In the genomic region with DNA sequence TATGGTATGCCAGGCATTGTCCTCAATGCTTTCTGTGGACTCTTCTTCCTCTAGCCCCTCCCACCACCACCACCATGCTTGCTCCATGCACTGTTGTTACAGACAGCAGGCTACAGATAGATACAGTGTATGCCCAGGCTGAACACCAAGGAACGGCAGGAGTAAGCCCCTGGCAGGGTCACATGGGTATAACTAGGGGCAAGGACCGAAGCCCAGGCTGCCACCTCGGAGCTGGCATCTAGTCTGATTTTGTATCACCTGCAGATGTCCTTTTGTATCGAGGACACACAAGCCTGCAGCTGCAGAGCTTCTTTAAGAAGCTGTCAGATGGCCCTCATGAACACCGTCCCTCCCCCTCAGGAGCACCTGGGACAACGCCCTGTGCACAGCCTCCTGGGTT, we compare ENCODE assay signal across 19 mouse cellular contexts. TPM values are rescaled to one million over a fixed set of nuclear protein-coding genes. Genes with fewer than 3 reads are reported as not detected.
DNase-seq lines count a peak whose midpoint lies in the region; ATAC-seq and TF ChIP-seq lines count a peak whose summit lies in the region.
"Had no signal": no experiment of that assay in that cellular context is flagged by ENCODE, and none has a peak within 500 bp of the region (broad histone marks: within the 10 kb centered on the region; RNA-seq: fewer than 3 reads in every experiment).

No protein-coding gene starts in this region.

- no peak for TF ChIP-seq CTCF in midbrain, postnatal 0 days (IDR thresholded peaks at IDR 0.05)
- no peak for TF ChIP-seq CTCF in gastrocnemius, adult 2 months (IDR thresholded peaks at IDR 0.05)

- 79% methylated on average over 6 of the region's 6 CpGs for WGBS in hindbrain, embryonic 10.5 days
- WGBS in hindbrain, embryonic 11.5 days: 75% methylated on average over 6 of the region's 6 CpGs
- 66% methylated on average over 6 of the region's 6 CpGs for WGBS in hindbrain, embryonic 15.5 days
- 65% methylated on average over 6 of the region's 6 CpGs for WGBS in midbrain, postnatal 0 days

- intact Hi-C loops in gastrocnemius, adult 2 months (cut with DNase I): no loop called here

- H3K27me3 ChIP-seq in hindbrain, embryonic 10.5 days (ENCODE audit: insufficient read depth, poor library complexity, severe bottlenecking): no peaks in the 10 kb centered on the region
- no peaks in the 10 kb centered on the region for H3K27me3 ChIP-seq in hindbrain, embryonic 11.5 days (ENCODE audit: control insufficient read depth, insufficient read depth, low read length)
- H3K27me3 ChIP-seq in hindbrain, embryonic 15.5 days: no peaks in the 10 kb centered on the region
- no peaks in the 10 kb centered on the region for H3K27me3 ChIP-seq in midbrain, postnatal 0 days (ENCODE audit: insufficient read depth, low read length)
- H3K27me3 ChIP-seq: embryonic facial prominence, embryonic 13.5 days; heart, embryonic 13.5 days; limb, embryonic 15.5 days; Patski had no signal

- ATAC-seq in hindbrain, embryonic 11.5 days (ENCODE audit: low FRiP score): no peak
- ATAC-seq in hindbrain, embryonic 15.5 days (ENCODE audit: low FRiP score, low read depth): no peak
- no peak for ATAC-seq in midbrain, postnatal 0 days (ENCODE audit: low FRiP score)
- ATAC-seq: activated CD4-positive, CD25-positive, alpha-beta regulatory T cell, adult 4 months; intestine, postnatal 0 days; Patski had no signal

- H3K4me1 ChIP-seq in hindbrain, embryonic 10.5 days (replicated peaks): peaks cover 11% of the 10 kb centered on the region
- no peaks in the 10 kb centered on the region for H3K4me1 ChIP-seq in hindbrain, embryonic 11.5 days (replicated peaks; ENCODE audit: control insufficient read depth, insufficient read depth, low read length)
- peaks cover 11% of the 10 kb centered on the region; the same call in 1 of the 2 replicates for H3K4me1 ChIP-seq in hindbrain, embryonic 15.5 days (replicated peaks)
- H3K4me1 ChIP-seq in midbrain, postnatal 0 days (ENCODE audit: insufficient read depth, low read length): no peaks in the 10 kb centered on the region
- H3K4me1 ChIP-seq: heart, embryonic 13.5 days had no signal

- H3K9ac ChIP-seq in hindbrain, embryonic 11.5 days (ENCODE audit: low read depth, low read length): no peak overlapping the region
- no peak overlapping the region for H3K9ac ChIP-seq in hindbrain, embryonic 15.5 days
- H3K9ac ChIP-seq in midbrain, postnatal 0 days (replicated peaks; ENCODE audit: low read length, poor library complexity, severe bottlenecking): no peak overlapping the region
- H3K9ac ChIP-seq: embryonic facial prominence, embryonic 13.5 days; heart, embryonic 13.5 days; limb, embryonic 15.5 days had no signal

- no peaks in the 10 kb centered on the region for H3K9me3 ChIP-seq in hindbrain, embryonic 10.5 days
- no peaks in the 10 kb centered on the region for H3K9me3 ChIP-seq in hindbrain, embryonic 11.5 days (ENCODE audit: control insufficient read depth, low read length)
- no peaks in the 10 kb centered on the region for H3K9me3 ChIP-seq in hindbrain, embryonic 15.5 days
- H3K9me3 ChIP-seq in midbrain, postnatal 0 days (ENCODE audit: low read length): no peaks in the 10 kb centered on the region
- H3K9me3 ChIP-seq: embryonic facial prominence, embryonic 13.5 days; heart, embryonic 13.5 days; limb, embryonic 15.5 days had no signal

- H3K36me3 ChIP-seq in hindbrain, embryonic 10.5 days: peaks cover 15% of the 10 kb centered on the region
- no peaks in the 10 kb centered on the region; the same call in 1 of the 2 replicates for H3K36me3 ChIP-seq in hindbrain, embryonic 11.5 days (ENCODE audit: control insufficient read depth, insufficient read depth, low read length)
- no peaks in the 10 kb centered on the region for H3K36me3 ChIP-seq in hindbrain, embryonic 15.5 days
- H3K36me3 ChIP-seq in midbrain, postnatal 0 days (ENCODE audit: insufficient read depth, low read length): peaks cover 3% of the 10 kb centered on the region; the same call in 1 of the 2 replicates
- H3K36me3 ChIP-seq: embryonic facial prominence, embryonic 13.5 days; heart, embryonic 13.5 days; limb, embryonic 15.5 days had no signal

- H3K4me3 ChIP-seq in hindbrain, embryonic 10.5 days: no peak overlapping the region
- H3K4me3 ChIP-seq in hindbrain, embryonic 11.5 days (ENCODE audit: low read depth, low read length): no peak overlapping the region
- no peak overlapping the region for H3K4me3 ChIP-seq in hindbrain, embryonic 15.5 days
- H3K4me3 ChIP-seq in midbrain, postnatal 0 days (ENCODE audit: low read depth, low read length): no peak overlapping the region
- H3K4me3 ChIP-seq in gastrocnemius, adult 2 months: no peak overlapping the region
- H3K4me3 ChIP-seq: embryonic facial prominence, embryonic 13.5 days; heart, embryonic 13.5 days; limb, embryonic 15.5 days had no signal

- H3K4me2 ChIP-seq in hindbrain, embryonic 11.5 days (replicated peaks; ENCODE audit: low read depth, low read length): no peak overlapping the region
- no peak overlapping the region for H3K4me2 ChIP-seq in hindbrain, embryonic 15.5 days
- H3K4me2 ChIP-seq in midbrain, postnatal 0 days (ENCODE audit: low read depth, low read length, poor library complexity, severe bottlenecking): no peak overlapping the region
- H3K4me2 ChIP-seq: embryonic facial prominence, embryonic 13.5 days; heart, embryonic 13.5 days; limb, embryonic 15.5 days had no signal

- DNase-seq in hindbrain, embryonic 10.5 days (ENCODE audit: low spot score): no peak
- no peak for DNase-seq in hindbrain, embryonic 11.5 days (ENCODE audit: low spot score)
- no peak for DNase-seq in midbrain, postnatal 0 days (ENCODE audit: low spot score)
- DNase-seq in thymus, postnatal 14 days: peak; percentile 84
- DNase-seq in gastrocnemius, adult 2 months: no peak
- no peak for DNase-seq in lung, postnatal 10 days
- DNase-seq in cerebellum, adult 9-10 months: no peak
- DNase-seq: adrenal gland, postnatal 14 days; cerebellum, adult 2 months; heart, postnatal 4 days; layer of hippocampus, adult 9-11 months had no signal

- peak overlapping the region; percentile 31; the same call in 1 of the 2 replicates for H3K27ac ChIP-seq in hindbrain, embryonic 10.5 days
- H3K27ac ChIP-seq in hindbrain, embryonic 11.5 days (ENCODE audit: low read depth, low read length): no peak overlapping the region
- peak overlapping the region; percentile 26; the same call in 1 of the 2 replicates for H3K27ac ChIP-seq in hindbrain, embryonic 15.5 days (replicated peaks)
- peak overlapping the region; percentile 55 for H3K27ac ChIP-seq in midbrain, postnatal 0 days (ENCODE audit: low read depth, low read length)
- H3K27ac ChIP-seq in gastrocnemius, adult 2 months: no peak overlapping the region
- H3K27ac ChIP-seq: embryonic facial prominence, embryonic 13.5 days; heart, embryonic 13.5 days; kidney, postnatal 0 days; limb, embryonic 15.5 days had no signal

RNA-seq across cellular contexts. Expression of a gene that starts 52.8 kb away (rescaled TPM):
- 115 and 142 TPM in 2 replicates for polyA plus RNA-seq in hindbrain, embryonic 10.5 days (2016; fragmentation: Nextera tagmentation; extraction: Ambion mirVana)
- 154 and 162 TPM in 2 replicates for polyA plus RNA-seq in hindbrain, embryonic 11.5 days (2014; fragmentation: Nextera tagmentation; extraction: Ambion mirVana)
- polyA plus RNA-seq in hindbrain, embryonic 15.5 days (2015; fragmentation: Nextera tagmentation; extraction: Ambion mirVana): 108 and 122 TPM in 2 replicates
- total RNA-seq in midbrain, postnatal 0 days (2014; rRNA removed): 27.3 and 82.4 TPM in 2 replicates
- 115 and 117 TPM in 2 replicates for polyA plus RNA-seq in midbrain, postnatal 0 days (2015; fragmentation: Nextera tagmentation; extraction: Ambion mirVana)
- 10 to 100 TPM; 15.7 to 26.1 TPM for total RNA-seq in gastrocnemius, adult 2 months (2021)

Comparison
In these comparisons a context has a peak if more than half of its experiments do, and no peak if none do; other contexts are left out.
1. H3K27ac ChIP-seq: peak in hindbrain, embryonic 10.5 days (single experiment), hindbrain, embryonic 15.5 days (single experiment) and midbrain, postnatal 0 days (single experiment); none in hindbrain, embryonic 11.5 days (single experiment) and gastrocnemius, adult 2 months (single experiment).